Mouse (Mus musculus) sigmoid colon, adult 10 weeks (tissue): Measurements from ENCODE around the gene Pla2g6. TPM values are rescaled to one million over a fixed set of nuclear protein-coding genes. Genes with fewer than 3 reads are reported as not detected.

Source experiments
- polyA plus RNA-seq: library from polyadenylated mRNA; stranded (reverse); fragments of 350-450 nt; fragmentation: Illumina TruSeq; extraction: RNeasy Lipid Tissue Mini Kit (QIAGEN cat#74804); gene quantifications from one replicate; pipeline ENCODE4 v1.2.3, GENCODE M21; 2014; ENCODE audit warnings: low read depth, low replicate concordance

The Pla2g6 gene
- polyA plus RNA-seq, result not detected

GRCm38 (mm10) chr15:79328058-79328938, at the start of gene Pla2g6:
Gene Pla2g6 (minus strand): TSS chr15:79328390.

GRCm38 (mm10) chr15:79346051-79346793, 18.0 kb upstream of the Pla2g6 start, which contains the start of gene Maff:
Gene Maff (plus strand): TSS chr15:79346621.

GRCm38 (mm10) chr15:79285399-79285798, 42.8 kb downstream of the Pla2g6 start, which contains the start of gene Baiap2l2:
Gene Baiap2l2 (minus strand): TSS chr15:79285537.

GRCm38 (mm10) chr15:79254661-79255060, 73.5 kb downstream of the Pla2g6 start, which contains the start of gene Slc16a8:
Gene Slc16a8 (minus strand): TSS chr15:79254761.

Other genes with a start within 250 kb of the Pla2g6 start
- 9.1 TPM for gene Micall1, start 219.5 kb downstream of the Pla2g6 start, polyA plus RNA-seq
- not detected for gene Polr2f, start 187.4 kb downstream of the Pla2g6 start, polyA plus RNA-seq
- 0.38 TPM for gene 1700088E04Rik, start 187.1 kb downstream of the Pla2g6 start, polyA plus RNA-seq
- 0.16 TPM for gene Sox10, start 163.2 kb downstream of the Pla2g6 start, polyA plus RNA-seq
- 24.6 TPM for gene Pick1, start 99.2 kb downstream of the Pla2g6 start, polyA plus RNA-seq
- 1.3 TPM for gene Gm49486, start 99.0 kb downstream of the Pla2g6 start, polyA plus RNA-seq
- gene Slc16a8, start 73.6 kb downstream of the Pla2g6 start, polyA plus RNA-seq, result not detected
- 7.9 TPM for gene Baiap2l2, start 42.9 kb downstream of the Pla2g6 start, polyA plus RNA-seq
- 3.6 TPM for gene Maff, start 18.2 kb upstream of the Pla2g6 start, polyA plus RNA-seq
- gene Tmem184b, start 75.2 kb upstream of the Pla2g6 start, polyA plus RNA-seq, result 8.4 TPM
- gene Csnk1e, start 127.2 kb upstream of the Pla2g6 start, polyA plus RNA-seq, result 7.4 TPM
- gene Kcnj4, start 176.9 kb upstream of the Pla2g6 start, polyA plus RNA-seq, result not detected
- gene Kdelr3, start 188.0 kb upstream of the Pla2g6 start, polyA plus RNA-seq, result 17.9 TPM
- 534 TPM for gene Ddx17, start 218.4 kb upstream of the Pla2g6 start, polyA plus RNA-seq